In genomic region chr14:34378560-34379331, GRCm38 (mm10) we compare ENCODE assay signal across 8 mouse cellular contexts. TPM values are rescaled to one million over a fixed set of nuclear protein-coding genes. Genes with fewer than 3 reads are reported as not detected.
DNase-seq lines count a peak whose midpoint lies in the region; ATAC-seq and TF ChIP-seq lines count a peak whose summit lies in the region.

No protein-coding gene starts in this region.

- 36% methylated on average over 11 of the region's 11 CpGs for WGBS in heart, embryonic 10.5 days
- 6% methylated on average over 11 of the region's 11 CpGs for WGBS in kidney, embryonic 14.5 days
- WGBS in midbrain, postnatal 0 days, result 43% methylated on average over 11 of the region's 11 CpGs
- 80% methylated on average over 11 of the region's 11 CpGs for WGBS in thymus, adult 2 months

- peak overlapping the region; percentile 88 for H3K27ac ChIP-seq in heart, embryonic 10.5 days
- peak overlapping the region; percentile 77 for H3K27ac ChIP-seq in kidney, embryonic 14.5 days (ENCODE audit: low read depth, low read length)
- H3K27ac ChIP-seq in midbrain, postnatal 0 days (ENCODE audit: low read depth, low read length), result no peak overlapping the region
- H3K27ac ChIP-seq in thymus, adult 2 months (ENCODE audit: control insufficient read depth, insufficient read depth, low read length), result no peak overlapping the region

- H3K9me3 ChIP-seq in heart, embryonic 10.5 days, result no peaks in the 10 kb centered on the region
- H3K9me3 ChIP-seq in kidney, embryonic 14.5 days (ENCODE audit: control insufficient read depth, low read length), result no peaks in the 10 kb centered on the region
- no peaks in the 10 kb centered on the region for H3K9me3 ChIP-seq in midbrain, postnatal 0 days (ENCODE audit: low read length)

- H3K9ac ChIP-seq in kidney, embryonic 14.5 days (ENCODE audit: low read depth, low read length), result 0 out of 2 replicates have a peak overlapping the region, but pooled peaks have one; percentile 23
- H3K9ac ChIP-seq in midbrain, postnatal 0 days (replicated peaks; ENCODE audit: low read length, poor library complexity, severe bottlenecking), result no peak overlapping the region

- H3K27me3 ChIP-seq in heart, embryonic 10.5 days (ENCODE audit: insufficient read depth, poor library complexity, severe bottlenecking), result peaks cover 4% of the 10 kb centered on the region; the same call in 1 of the 2 replicates
- H3K27me3 ChIP-seq in kidney, embryonic 14.5 days (ENCODE audit: control insufficient read depth, insufficient read depth, low read length), result no peaks in the 10 kb centered on the region
- H3K27me3 ChIP-seq in midbrain, postnatal 0 days (ENCODE audit: insufficient read depth, low read length), result no peaks in the 10 kb centered on the region
- no peaks in the 10 kb centered on the region for H3K27me3 ChIP-seq in thymus, adult 2 months (ENCODE audit: control insufficient read depth, insufficient read depth, low read length)

- no peak for TF ChIP-seq CTCF in midbrain, postnatal 0 days (IDR thresholded peaks at IDR 0.05)
- no peak for TF ChIP-seq CTCF in thymus, adult 2 months (IDR thresholded peaks at IDR 0.05; ENCODE audit: borderline replicate concordance, control insufficient read depth, extremely low read depth, insufficient read depth, low read length, poor library complexity)

- H3K4me3 ChIP-seq in heart, embryonic 10.5 days, result peak overlapping the region; percentile 36
- H3K4me3 ChIP-seq in kidney, embryonic 14.5 days (ENCODE audit: low read length), result no peak overlapping the region; the same call in 1 of the 2 replicates
- no peak overlapping the region for H3K4me3 ChIP-seq in midbrain, postnatal 0 days (ENCODE audit: low read depth, low read length)
- no peak overlapping the region for H3K4me3 ChIP-seq in thymus, adult 2 months (ENCODE audit: control insufficient read depth, insufficient read depth, low read length)

- peak; percentile 75 for DNase-seq in NIH3T3 (ENCODE audit: low read depth)
- peak; percentile 68 for DNase-seq in embryo, embryonic 10 days (ENCODE audit: low spot score)
- DNase-seq in heart, embryonic 10.5 days (ENCODE audit: low spot score), result no peak
- DNase-seq in midbrain, postnatal 0 days (ENCODE audit: low spot score), result peak; percentile 55
- DNase-seq in layer of hippocampus, adult 11-12 months (ENCODE audit: low spot score), result no peak
- DNase-seq in thymus, adult 2 months, result no peak
- DNase-seq in left cerebral cortex, postnatal 25 days (ENCODE audit: low spot score in 2 of 2), result no peak

- peaks cover 46% of the 10 kb centered on the region for H3K4me1 ChIP-seq in heart, embryonic 10.5 days
- H3K4me1 ChIP-seq in kidney, embryonic 14.5 days (ENCODE audit: control insufficient read depth, insufficient read depth, low read length), result peaks cover 21% of the 10 kb centered on the region
- no peaks in the 10 kb centered on the region for H3K4me1 ChIP-seq in midbrain, postnatal 0 days (ENCODE audit: insufficient read depth, low read length)
- H3K4me1 ChIP-seq in thymus, adult 2 months (replicated peaks; ENCODE audit: control insufficient read depth, insufficient read depth, low read length), result no peaks in the 10 kb centered on the region

- no peak overlapping the region; the same call in 1 of the 2 replicates for H3K4me2 ChIP-seq in kidney, embryonic 14.5 days (replicated peaks; ENCODE audit: low read depth, low read length)
- H3K4me2 ChIP-seq in midbrain, postnatal 0 days (ENCODE audit: low read depth, low read length, poor library complexity, severe bottlenecking), result no peak overlapping the region

- H3K36me3 ChIP-seq in heart, embryonic 10.5 days, result peaks cover 13% of the 10 kb centered on the region; the same call in 1 of the 2 replicates
- H3K36me3 ChIP-seq in kidney, embryonic 14.5 days (ENCODE audit: control insufficient read depth, insufficient read depth, low read length), result no peaks in the 10 kb centered on the region
- no peaks in the 10 kb centered on the region for H3K36me3 ChIP-seq in midbrain, postnatal 0 days (ENCODE audit: insufficient read depth, low read length)
- H3K36me3 ChIP-seq in thymus, adult 2 months (ENCODE audit: control insufficient read depth, insufficient read depth, low read length), result no peaks in the 10 kb centered on the region

- intact Hi-C loops in left cerebral cortex, postnatal 25 days (cut with DNase I), result no loop called here

- no peak for TF ChIP-seq POLR2A in thymus, adult 2 months (IDR thresholded peaks at IDR 0.05; ENCODE audit: control insufficient read depth, extremely low read depth, insufficient read depth, low read length, poor library complexity)

- peak; percentile 83 for ATAC-seq in kidney, embryonic 14.5 days (ENCODE audit: low FRiP score, low TSS enrichment)
- ATAC-seq in midbrain, postnatal 0 days (ENCODE audit: low FRiP score), result peak; percentile 41; the same call in 1 of the 2 replicates

RNA-seq across cellular contexts. Expression of gene Mmrn2, which starts 3.5 kb away (rescaled TPM):
- polyA plus RNA-seq in heart, embryonic 10.5 days (2016; fragmentation: Nextera tagmentation; extraction: Ambion mirVana), result 13.9 and 23.7 TPM in 2 replicates
- polyA plus RNA-seq in kidney, embryonic 14.5 days (2014; fragmentation: Nextera tagmentation; extraction: Ambion mirVana), result 7.9 and 12.1 TPM in 2 replicates
- total RNA-seq in midbrain, postnatal 0 days (2014; rRNA removed), result 2.9 TPM in 2 replicates
- polyA plus RNA-seq in midbrain, postnatal 0 days (2015; fragmentation: Nextera tagmentation; extraction: Ambion mirVana), result 2.1 and 2.6 TPM in 2 replicates
- polyA plus RNA-seq in thymus, adult 2 months (2012; rRNA removed), result 3.9 and 4.0 TPM in 2 replicates
- 1 to 10 TPM; 3.6 to 4.2 TPM for total RNA-seq in left cerebral cortex, postnatal 25 days (2021)

RNA-seq across cellular contexts. Expression of gene Sncg, which starts 4.2 kb away (rescaled TPM):
- polyA plus RNA-seq in heart, embryonic 10.5 days (2016; fragmentation: Nextera tagmentation; extraction: Ambion mirVana), result 2.3 and 4.6 TPM in 2 replicates
- 7.5 and 10.0 TPM in 2 replicates for polyA plus RNA-seq in kidney, embryonic 14.5 days (2014; fragmentation: Nextera tagmentation; extraction: Ambion mirVana)
- total RNA-seq in midbrain, postnatal 0 days (2014; rRNA removed), result 14.3 and 22.3 TPM in 2 replicates
- polyA plus RNA-seq in midbrain, postnatal 0 days (2015; fragmentation: Nextera tagmentation; extraction: Ambion mirVana), result 26.1 and 36.8 TPM in 2 replicates
- polyA plus RNA-seq in thymus, adult 2 months (2012; rRNA removed), result 5.2 and 10.2 TPM in 2 replicates
- total RNA-seq in left cerebral cortex, postnatal 25 days (2021), result 1 to 10 TPM; 2.4 to 4.4 TPM

RNA-seq across cellular contexts. Expression of gene Fam25c, which starts 23.5 kb away (rescaled TPM):
- polyA plus RNA-seq in heart, embryonic 10.5 days (2016; fragmentation: Nextera tagmentation; extraction: Ambion mirVana), result not detected in 2 replicates
- not detected in 2 replicates for polyA plus RNA-seq in kidney, embryonic 14.5 days (2014; fragmentation: Nextera tagmentation; extraction: Ambion mirVana)
- not detected in 2 replicates for total RNA-seq in midbrain, postnatal 0 days (2014; rRNA removed)
- not detected in 2 replicates for polyA plus RNA-seq in midbrain, postnatal 0 days (2015; fragmentation: Nextera tagmentation; extraction: Ambion mirVana)
- polyA plus RNA-seq in thymus, adult 2 months (2012; rRNA removed), result 1.8 and 2.2 TPM in 2 replicates
- not detected for total RNA-seq in left cerebral cortex, postnatal 25 days (2021)

Comparison
In these comparisons a context has a peak if more than half of its experiments do, and no peak if none do; other contexts are left out.
1. DNase-seq: peak in NIH3T3 (single experiment), embryo, embryonic 10 days (single experiment) and midbrain, postnatal 0 days (single experiment); none in heart, embryonic 10.5 days (single experiment), layer of hippocampus, adult 11-12 months (single experiment), thymus, adult 2 months (single experiment) and left cerebral cortex, postnatal 25 days (0 of 2).
2. H3K27ac ChIP-seq: peak in heart, embryonic 10.5 days (single experiment) and kidney, embryonic 14.5 days (single experiment); none in midbrain, postnatal 0 days (single experiment) and thymus, adult 2 months (single experiment).